Mouse (Mus musculus) embryonic facial prominence, embryonic 15.5 days (tissue): ENCODE data around the gene Gm11627. TPM values are rescaled to one million over a fixed set of nuclear protein-coding genes. Genes with fewer than 3 reads are reported as not detected.

Source experiments
- ATAC-seq: fragments of 200-750 bp; cut with Nextera tagmentation; 2 replicates; pipeline ENCODE4 v1.8.0; 2017; ENCODE audit warnings: low read depth, moderate TSS enrichment; ENCODE audit not compliant: insufficient number of reproducible peaks, low FRiP score, low TSS enrichment
- H3K27ac ChIP-seq: fragments of 300-500 bp; sonication (generic); replicated peaks from 2 replicates; pipeline ENCODE4 v1.5.1; 2015; ENCODE audit warnings: mild to moderate bottlenecking, inconsistent platforms
- H3K27me3 ChIP-seq: fragments of 300-500 bp; sonication (generic); 2 replicates; pipeline ENCODE4 v1.6.1; 2015; ENCODE audit warnings: inconsistent platforms
- H3K36me3 ChIP-seq: fragments of 300-500 bp; sonication (generic); 2 replicates; pipeline ENCODE4 v1.6.1; 2015; ENCODE audit warnings: mild to moderate bottlenecking, inconsistent platforms
- H3K4me1 ChIP-seq: fragments of 300-500 bp; sonication (generic); 2 replicates; pipeline ENCODE4 v1.6.1; 2015; ENCODE audit warnings: inconsistent platforms
- H3K4me2 ChIP-seq: fragments of 300-500 bp; sonication (generic); replicated peaks from 2 replicates; pipeline ENCODE4 v1.6.1; 2015; ENCODE audit warnings: mild to moderate bottlenecking, inconsistent platforms
- H3K4me3 ChIP-seq: fragments of 300-500 bp; sonication (generic); replicated peaks from 2 replicates; pipeline ENCODE4 v1.5.1; 2015; ENCODE audit warnings: mild to moderate bottlenecking, inconsistent platforms
- H3K9ac ChIP-seq: fragments of 300-500 bp; sonication (generic); 2 replicates; pipeline ENCODE4 v1.6.1; 2015; ENCODE audit warnings: inconsistent platforms
- H3K9me3 ChIP-seq: fragments of 300-500 bp; sonication (generic); replicated peaks from 2 replicates; pipeline ENCODE4 v1.6.1; 2016; ENCODE audit warnings: inconsistent platforms
- WGBS: fragments of 180-500 bp; shearing (Covaris S2); methylation state at CpG from one replicate; pipeline ENCODE4 v1.1.7; 2015; 5-methylcytosine and 5-hydroxymethylcytosine counted together
- polyA plus RNA-seq: library from polyadenylated mRNA; unstranded; fragments of >200 nt; fragmentation: Nextera tagmentation; extraction: Ambion mirVana; gene quantifications from 2 replicates; pipeline ENCODE4 v1.2.1, GENCODE M21; 2015

Gm11627 gene
- polyA plus RNA-seq, 1 experiment from 2014 or later = 12.0 TPM

DNA sequence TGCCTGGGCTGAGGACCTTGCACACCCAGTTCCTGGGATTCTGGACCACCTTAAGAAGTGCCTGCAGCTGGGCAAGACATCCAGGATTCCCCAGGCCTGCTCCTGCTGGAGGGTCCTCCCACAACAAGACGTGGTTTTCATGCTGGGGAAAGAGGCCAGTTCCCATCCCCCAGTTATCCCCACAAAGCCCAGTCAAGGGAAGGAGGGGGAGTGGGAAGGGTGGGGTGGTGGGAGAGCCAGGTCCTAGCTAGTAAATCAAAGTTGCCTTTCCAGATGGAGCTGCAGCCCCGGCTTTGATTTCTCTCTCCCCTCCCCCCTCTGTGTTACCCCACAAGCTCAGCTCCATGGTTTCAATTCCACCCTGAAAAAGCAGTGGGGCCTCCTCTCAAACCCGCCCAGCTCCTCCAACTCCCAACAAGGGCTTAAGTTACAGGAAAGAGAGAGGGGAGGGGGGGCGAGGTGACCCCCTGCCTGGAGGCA is 16.1 kb upstream of the Gm11627 start:
- no peaks in the 10 kb centered on the region for H3K27me3 ChIP-seq
- H3K9ac ChIP-seq = no peak overlapping the region
- peak overlapping the region; percentile 33 for H3K4me2 ChIP-seq
- no peaks in the 10 kb centered on the region for H3K9me3 ChIP-seq
- H3K4me3 ChIP-seq = peak overlapping the region; percentile 11; the same call in 1 of the 2 replicates
- no peaks in the 10 kb centered on the region for H3K36me3 ChIP-seq
- WGBS = 7% methylated on average over 3 of the region's 4 CpGs
- peak overlapping the region; percentile 94 for H3K27ac ChIP-seq
- peaks cover 24% of the 10 kb centered on the region for H3K4me1 ChIP-seq
- ATAC-seq = peak; percentile 88

DNA sequence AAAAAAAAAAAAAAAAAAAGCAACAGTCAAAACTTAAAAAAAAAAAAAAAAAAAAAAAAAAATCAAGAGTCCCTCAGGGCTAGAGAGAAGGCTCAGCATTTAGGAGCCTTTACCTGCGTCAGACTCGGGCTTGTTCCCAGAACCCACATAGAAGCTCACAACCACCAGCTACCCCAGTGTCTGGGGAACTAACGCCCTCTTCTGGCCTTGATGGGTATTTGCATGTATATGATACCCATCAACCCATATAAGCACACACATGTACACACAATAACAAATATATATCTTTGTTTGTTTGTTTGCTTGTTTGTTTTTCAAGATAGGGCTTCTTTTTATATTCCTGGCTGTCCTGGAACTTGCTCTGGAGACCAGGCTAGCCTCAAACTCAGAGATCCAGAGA is 8.3 kb upstream of the Gm11627 start:
- Histone ChIP-seq H3K36me3 (no peaks in the 10 kb centered on the region), H3K4me3 (no peak overlapping the region), H3K4me2 (no peak overlapping the region), H3K9me3 (no peaks in the 10 kb centered on the region), H3K27me3 (no peaks in the 10 kb centered on the region), H3K27ac (no peak overlapping the region), H3K9ac (no peak overlapping the region), H3K4me1 (peaks cover 5% of the 10 kb centered on the region)
- 70% methylated on average over 3 of the region's 3 CpGs for WGBS
- ATAC-seq = no peak

DNA sequence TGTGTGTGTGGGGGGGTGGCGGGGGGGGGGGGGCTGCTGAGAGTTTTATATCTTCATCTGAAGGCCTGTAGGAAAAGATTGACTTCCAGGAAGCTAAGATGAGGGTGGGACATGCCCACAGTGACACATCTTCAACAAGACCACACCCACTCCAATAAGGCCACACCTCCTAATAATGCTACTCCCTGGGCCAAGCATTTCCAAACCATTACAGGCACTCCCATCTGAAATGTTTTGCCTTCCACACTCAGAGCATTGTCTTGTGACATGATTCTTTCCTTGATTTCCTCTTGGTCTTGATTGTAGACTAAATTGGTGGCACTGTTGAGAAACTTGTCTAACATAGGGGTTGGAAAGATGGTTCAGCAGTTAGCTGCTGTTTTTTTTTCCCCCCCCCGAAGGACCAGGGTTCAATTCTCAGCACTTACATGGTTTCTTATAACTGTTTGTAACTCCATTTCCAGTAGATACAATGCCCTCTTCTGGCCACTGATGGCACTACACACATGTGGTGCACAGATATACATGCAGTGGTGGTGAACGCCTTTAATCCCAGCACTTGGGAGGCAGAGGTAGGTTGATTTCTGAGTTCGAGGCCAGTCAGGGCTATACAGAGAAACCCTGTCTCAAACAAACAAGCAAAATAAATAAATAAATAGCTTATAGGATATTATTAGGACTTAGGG is 7.3 kb upstream of the Gm11627 start:
- Histone ChIP-seq H3K9me3 (no peaks in the 10 kb centered on the region), H3K4me1 (peaks cover 14% of the 10 kb centered on the region), H3K4me2 (no peak overlapping the region), H3K27ac (no peak overlapping the region), H3K9ac (no peak overlapping the region), H3K4me3 (no peak overlapping the region), H3K36me3 (no peaks in the 10 kb centered on the region), H3K27me3 (no peaks in the 10 kb centered on the region)
- 93% methylated on average over 4 of the region's 4 CpGs for WGBS
- no peak for ATAC-seq

DNA sequence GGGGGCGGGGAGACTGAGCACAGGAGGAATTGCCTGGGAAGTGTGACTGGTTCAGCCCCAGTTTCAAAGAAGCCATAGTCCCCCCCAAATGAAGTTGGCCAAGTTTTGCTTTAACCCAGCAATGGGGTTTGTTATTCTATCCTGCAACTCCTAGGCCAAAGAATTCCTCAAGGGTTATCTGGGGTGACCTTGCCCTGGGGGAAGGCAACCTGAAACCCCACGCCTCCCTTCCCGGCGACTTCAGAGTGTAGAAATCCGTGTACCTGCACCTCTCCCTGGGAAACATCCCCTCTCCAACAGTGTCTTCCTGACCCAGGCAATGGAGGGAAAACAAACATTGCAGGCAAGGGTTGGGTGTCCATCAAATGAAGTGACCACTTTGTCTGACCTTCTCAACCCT is 3.5 kb upstream of the Gm11627 start:
- Histone ChIP-seq H3K4me2 (no peak overlapping the region), H3K4me1 (peaks cover 41% of the 10 kb centered on the region), H3K27ac (peak overlapping the region; percentile 78), H3K9me3 (no peaks in the 10 kb centered on the region), H3K36me3 (no peaks in the 10 kb centered on the region), H3K27me3 (no peaks in the 10 kb centered on the region), H3K9ac (no peak overlapping the region), H3K4me3 (no peak overlapping the region)
- 22% methylated on average over 5 of the region's 5 CpGs for WGBS
- no peak for ATAC-seq

DNA sequence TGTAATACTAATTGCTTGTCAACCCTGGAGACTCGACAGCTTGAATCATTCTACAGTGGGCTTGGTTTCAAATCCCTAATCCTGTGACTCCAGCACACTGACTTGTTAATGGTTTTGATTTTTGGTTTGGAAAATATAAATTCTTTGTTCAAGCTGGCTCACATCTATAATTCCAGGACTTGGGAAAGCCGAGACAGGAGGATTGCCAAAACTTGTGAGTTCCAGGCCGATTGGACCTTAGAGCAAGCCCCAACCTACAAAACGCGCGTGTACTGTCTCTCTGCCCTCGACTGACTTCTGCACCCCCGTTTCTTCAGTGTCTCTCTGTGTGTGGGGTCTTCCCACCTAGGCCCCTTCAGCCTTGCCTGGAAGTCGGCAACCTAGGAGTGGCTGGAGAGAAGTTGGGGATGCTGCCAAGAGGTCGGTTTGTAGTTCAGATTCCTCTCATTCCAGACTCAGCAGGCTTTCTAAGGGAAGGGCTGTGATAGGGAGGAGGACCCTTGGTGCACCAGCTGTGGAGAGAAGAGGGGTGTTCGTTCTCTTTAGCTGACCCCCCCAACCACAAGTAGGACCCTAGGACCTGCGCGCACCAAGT is 2.9 kb upstream of the Gm11627 start:
- peaks cover 42% of the 10 kb centered on the region for H3K4me1 ChIP-seq
- H3K4me3 ChIP-seq = no peak overlapping the region
- H3K36me3 ChIP-seq = no peaks in the 10 kb centered on the region
- H3K4me2 ChIP-seq = no peak overlapping the region
- no peaks in the 10 kb centered on the region for H3K27me3 ChIP-seq
- no peak overlapping the region for H3K9ac ChIP-seq
- no peaks in the 10 kb centered on the region for H3K9me3 ChIP-seq
- WGBS = 11% methylated on average over 13 of the region's 13 CpGs
- 0 out of 2 replicates have a peak, but pooled peaks have one; percentile 6 for ATAC-seq
- H3K27ac ChIP-seq = peak overlapping the region; percentile 78

DNA sequence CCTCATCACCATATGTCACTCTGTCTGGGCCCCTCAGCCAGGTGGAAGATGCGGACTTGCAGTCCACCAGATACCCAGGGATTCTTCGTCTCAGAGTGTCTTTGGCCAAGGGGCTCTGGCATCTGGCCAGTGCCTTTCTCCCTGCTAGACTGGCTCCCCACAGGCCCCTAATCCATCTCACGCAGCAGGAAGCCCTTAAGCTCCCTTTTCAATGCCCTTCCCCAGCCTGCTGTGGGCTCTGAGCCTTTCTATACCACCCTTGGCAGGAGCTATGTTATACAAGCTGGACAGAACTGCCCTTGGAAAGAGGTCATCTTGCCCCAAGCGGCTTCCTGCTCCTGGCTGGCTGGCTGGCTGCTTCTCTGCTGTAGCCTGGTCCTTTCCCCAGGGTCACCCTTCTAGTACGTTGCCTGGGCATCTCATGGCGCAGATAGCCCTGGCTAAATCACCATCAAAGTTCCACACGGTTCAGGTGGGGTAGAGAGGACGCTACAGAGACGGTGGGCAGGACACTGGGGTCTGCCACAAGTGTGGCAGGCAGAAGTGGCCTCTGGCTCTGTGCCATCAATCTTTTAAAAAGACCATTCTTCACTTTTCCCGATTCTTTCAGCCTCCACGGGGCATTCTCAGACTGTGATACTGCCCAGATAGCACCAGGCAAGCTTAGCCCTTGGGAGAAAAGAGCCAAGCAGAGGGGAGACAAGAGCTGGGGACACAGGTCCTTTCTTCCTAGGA is 2.2 kb upstream of the Gm11627 start:
- Histone ChIP-seq H3K27ac (peak overlapping the region; percentile 78), H3K4me1 (peaks cover 42% of the 10 kb centered on the region)
- 31% methylated on average over 11 of the region's 11 CpGs for WGBS

DNA sequence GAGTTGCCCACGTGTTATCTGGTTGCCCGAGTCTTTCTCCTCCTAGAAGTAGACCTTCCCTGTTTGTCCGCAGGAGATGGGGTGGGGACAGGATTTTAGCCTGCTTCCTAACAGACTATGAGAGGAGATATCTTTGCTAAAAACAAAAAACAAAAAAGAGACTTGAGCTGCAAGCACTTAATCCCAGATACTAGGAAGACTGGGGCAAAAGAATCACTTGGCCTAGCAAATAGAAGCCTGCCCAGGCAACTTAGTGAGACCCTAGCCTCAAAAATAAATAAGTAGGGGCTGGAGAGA is 721 bp upstream of the Gm11627 start:
- H3K4me1 ChIP-seq = peaks cover 42% of the 10 kb centered on the region
- ATAC-seq = no peak

More for the DNA sequence above, 2.2 kb upstream of the Gm11627 start:
- no peak for ATAC-seq
- H3K9ac ChIP-seq = no peak overlapping the region
- H3K36me3 ChIP-seq = no peaks in the 10 kb centered on the region
- H3K4me3 ChIP-seq = no peak overlapping the region
- H3K9me3 ChIP-seq = no peaks in the 10 kb centered on the region
- no peaks in the 10 kb centered on the region for H3K27me3 ChIP-seq
- no peak overlapping the region for H3K4me2 ChIP-seq

DNA sequence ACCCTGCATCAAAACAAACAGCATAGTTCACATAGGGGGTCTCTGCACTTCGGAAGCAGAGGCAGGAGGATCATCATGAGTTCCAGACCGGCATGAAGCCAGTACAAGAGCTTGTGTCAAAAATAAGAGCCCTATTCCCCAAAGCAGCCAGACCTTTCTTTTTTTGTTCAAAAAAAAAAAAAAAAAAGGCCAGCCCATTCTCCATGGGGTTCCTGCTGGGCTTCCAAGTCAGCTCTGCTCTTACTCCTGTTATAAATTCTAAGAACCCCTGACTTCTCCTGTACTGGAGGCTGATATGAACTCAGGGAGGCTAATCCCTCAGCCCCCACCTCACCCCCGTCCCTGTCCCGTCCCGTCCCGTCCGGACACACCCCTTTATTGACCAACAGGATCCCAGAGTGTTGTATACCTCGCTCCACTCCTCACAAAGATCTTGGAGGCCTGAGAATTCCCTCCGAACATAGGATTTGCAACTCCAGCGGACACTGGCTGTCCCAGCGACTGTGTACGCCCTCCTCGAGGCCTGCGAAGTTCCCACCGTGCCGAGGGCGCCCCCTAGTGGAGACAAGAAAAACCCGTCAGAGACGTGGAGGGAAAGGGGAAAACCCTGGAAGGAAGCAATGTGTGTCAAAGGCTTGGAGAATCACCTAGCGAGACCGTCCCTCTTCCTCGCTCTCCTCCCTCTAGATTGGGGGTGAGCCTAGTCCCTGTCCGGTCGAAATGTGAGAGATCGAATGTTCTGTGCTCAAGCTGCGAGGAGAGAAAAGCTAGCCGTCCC is 731 bp downstream of the Gm11627 start:
- WGBS = 8% methylated on average over 27 of the region's 27 CpGs
- 0 out of 2 replicates have a peak overlapping the region, but pooled peaks have one; percentile 46 for H3K9ac ChIP-seq
- H3K4me2 ChIP-seq = peak overlapping the region; percentile 50
- no peaks in the 10 kb centered on the region for H3K9me3 ChIP-seq
- ATAC-seq = peak; percentile 66
- peak overlapping the region; percentile 39 for H3K4me3 ChIP-seq
- H3K27ac ChIP-seq = peak overlapping the region; percentile 91
- no peaks in the 10 kb centered on the region for H3K27me3 ChIP-seq
- peaks cover 43% of the 10 kb centered on the region for H3K4me1 ChIP-seq
- H3K36me3 ChIP-seq = no peaks in the 10 kb centered on the region

More for the DNA sequence above, 721 bp upstream of the Gm11627 start:
- H3K36me3 ChIP-seq = no peaks in the 10 kb centered on the region
- peak overlapping the region; percentile 91 for H3K27ac ChIP-seq
- H3K9ac ChIP-seq = 0 out of 2 replicates have a peak overlapping the region, but pooled peaks have one; percentile 46
- 47% methylated on average over 3 of the region's 3 CpGs for WGBS
- no peaks in the 10 kb centered on the region for H3K9me3 ChIP-seq
- H3K27me3 ChIP-seq = no peaks in the 10 kb centered on the region
- H3K4me2 ChIP-seq = peak overlapping the region; percentile 50
- peak overlapping the region; percentile 39 for H3K4me3 ChIP-seq

DNA sequence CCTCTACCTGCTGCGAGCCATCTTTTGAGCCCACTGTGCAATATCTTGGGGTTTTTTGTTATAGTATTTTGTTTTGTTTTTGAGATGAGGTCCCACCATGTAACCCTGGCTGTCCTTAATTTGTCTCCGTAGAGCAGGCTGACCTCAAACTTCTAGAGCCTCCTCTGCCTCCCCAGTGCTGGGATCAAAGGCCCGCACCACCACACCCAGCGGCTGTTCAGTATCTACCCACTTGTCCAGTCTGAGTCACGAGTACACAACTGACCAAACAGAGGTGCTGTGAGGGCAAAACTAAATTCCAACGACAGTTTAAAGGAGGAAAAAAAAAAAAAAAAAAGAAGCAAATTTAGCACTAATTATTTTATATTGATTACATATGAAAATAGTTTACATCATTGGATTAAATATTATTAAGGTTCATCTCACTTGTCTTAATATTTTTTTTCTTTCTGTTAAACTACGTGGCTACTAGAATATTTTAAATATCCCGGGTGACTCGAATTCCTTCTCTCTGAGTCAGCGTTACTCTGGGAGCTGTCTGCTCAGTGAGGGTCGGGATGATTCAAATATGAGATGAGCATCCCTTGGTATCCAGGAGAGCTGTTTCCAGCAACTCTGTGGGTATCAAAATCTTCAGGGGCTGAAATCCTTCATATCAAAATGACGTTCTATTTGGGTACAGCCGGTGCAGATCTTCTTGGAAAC is 3.1 kb downstream of the Gm11627 start:
- Histone ChIP-seq H3K9me3 (no peaks in the 10 kb centered on the region), H3K4me3 (no peak overlapping the region), H3K4me2 (no peak overlapping the region), H3K27me3 (no peaks in the 10 kb centered on the region), H3K9ac (no peak overlapping the region), H3K27ac (no peak overlapping the region), H3K36me3 (no peaks in the 10 kb centered on the region), H3K4me1 (peaks cover 29% of the 10 kb centered on the region)
- 53% methylated on average over 13 of the region's 13 CpGs for WGBS
- no peak for ATAC-seq

DNA sequence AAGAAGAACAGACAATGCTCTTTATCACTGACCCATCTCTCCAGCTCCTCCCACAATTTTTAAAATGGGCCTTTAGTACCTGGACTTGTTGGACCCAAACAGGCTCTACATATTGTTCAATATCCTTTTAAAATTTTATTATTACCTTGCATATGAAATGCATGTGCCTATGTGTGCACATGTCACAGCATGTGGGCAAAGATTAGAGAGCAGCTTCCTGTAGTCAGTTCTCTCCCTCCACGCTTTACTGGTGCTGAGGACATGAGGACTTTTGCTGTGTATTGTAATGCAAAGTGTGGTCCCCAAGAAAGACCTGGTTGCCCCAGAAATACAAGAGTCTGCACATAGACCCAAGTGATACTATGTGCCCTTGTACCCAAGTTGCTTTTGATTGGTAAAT is 4.2 kb downstream of the Gm11627 start:
- no peak overlapping the region for H3K9ac ChIP-seq
- 63% methylated on average over 1 of the region's 1 CpGs for WGBS
- no peaks in the 10 kb centered on the region for H3K9me3 ChIP-seq
- H3K4me2 ChIP-seq = no peak overlapping the region
- H3K27ac ChIP-seq = no peak overlapping the region
- no peaks in the 10 kb centered on the region for H3K36me3 ChIP-seq
- no peaks in the 10 kb centered on the region for H3K27me3 ChIP-seq
- no peak for ATAC-seq
- H3K4me1 ChIP-seq = peaks cover 28% of the 10 kb centered on the region
- H3K4me3 ChIP-seq = no peak overlapping the region
